Mouse (Mus musculus) hematopoietic multipotent progenitor cell, adult 10-12 weeks (in vitro differentiated cells): ENCODE data around the gene 1700040F15Rik. TPM values are rescaled to one million over a fixed set of nuclear protein-coding genes. Genes with fewer than 3 reads are reported as not detected.

Experiments used
- polyA plus RNA-seq: library from polyadenylated mRNA; stranded (reverse); fragments of >175 nt; gene quantifications from 2 replicates; pipeline ENCODE4 v1.2.3, GENCODE M21; 2012; ENCODE audit warnings: low replicate concordance

The 1700040F15Rik gene
- not detected in 2 replicates for polyA plus RNA-seq

GRCm38 (mm10) chrY:61101947-61102346 lies at the start of gene 1700040F15Rik:
TSS of gene 1700040F15Rik (plus strand) at chrY:61102247.

